ENCODE assay signal across 23 mouse cellular contexts in genomic region chrY:4160371-4160770, GRCm38 (mm10).
DNase-seq lines count a peak whose midpoint lies in the region; ATAC-seq and TF ChIP-seq lines count a peak whose summit lies in the region.
"Had no signal": no experiment of that assay in that cellular context is flagged by ENCODE, and none has a peak within 500 bp of the region (broad histone marks: within the 10 kb centered on the region; RNA-seq: fewer than 3 reads in every experiment).

No protein-coding gene starts in this region.

- H3K27ac ChIP-seq in midbrain, embryonic 11.5 days (ENCODE audit: low read depth, low read length): no peak overlapping the region
- H3K27ac ChIP-seq in midbrain, embryonic 15.5 days: no peak overlapping the region
- H3K27ac ChIP-seq: embryonic facial prominence, embryonic 13.5 days; forebrain, embryonic 13.5 days; heart, embryonic 10.5 days; hindbrain, embryonic 13.5 days had no signal

- WGBS in midbrain, embryonic 11.5 days: 86% methylated on average over 1 of the region's 2 CpGs
- 84% methylated on average over 2 of the region's 2 CpGs for WGBS in midbrain, embryonic 15.5 days

- H3K4me2 ChIP-seq in midbrain, embryonic 11.5 days: no peak overlapping the region
- no peak overlapping the region for H3K4me2 ChIP-seq in midbrain, embryonic 15.5 days
- H3K4me2 ChIP-seq: embryonic facial prominence, embryonic 13.5 days; forebrain, embryonic 13.5 days; hindbrain, embryonic 13.5 days had no signal

- no peaks in the 10 kb centered on the region for H3K9me3 ChIP-seq in midbrain, embryonic 11.5 days (ENCODE audit: control insufficient read depth, low read length)
- no peaks in the 10 kb centered on the region for H3K9me3 ChIP-seq in midbrain, embryonic 15.5 days
- H3K9me3 ChIP-seq: embryonic facial prominence, embryonic 13.5 days; forebrain, embryonic 13.5 days; heart, embryonic 10.5 days; hindbrain, embryonic 13.5 days had no signal

- CTCF ChIA-PET in Patski (lab: Charles Lee): no interaction called here

- no peaks in the 10 kb centered on the region for H3K4me1 ChIP-seq in midbrain, embryonic 11.5 days (ENCODE audit: control insufficient read depth, insufficient read depth, low read length)
- H3K4me1 ChIP-seq in midbrain, embryonic 15.5 days: no peaks in the 10 kb centered on the region
- H3K4me1 ChIP-seq: embryonic facial prominence, embryonic 13.5 days; forebrain, embryonic 13.5 days; heart, embryonic 10.5 days; hindbrain, embryonic 13.5 days had no signal

- peak; percentile 49 for DNase-seq in midbrain, embryonic 11.5 days (ENCODE audit: low spot score, missing footprints)
- DNase-seq in Patski (ENCODE audit: low read depth, low spot score): peak; percentile 0
- DNase-seq in adipocyte (ENCODE audit: low spot score): peak; percentile 1
- peak; percentile 51 for DNase-seq in naive thymus-derived CD4-positive, alpha-beta T cell, adult 2 months (ENCODE audit: low read depth)
- DNase-seq in frontal cortex, postnatal 36 days (ENCODE audit: low spot score in 2 of 2): no peak
- DNase-seq in adrenal gland, postnatal 36 days: no peak
- DNase-seq in right cerebral cortex, adult 2 months (ENCODE audit: low spot score in 2 of 2): no peak
- DNase-seq: adrenal gland, adult 2 months; cerebellum, adult 18-20 months; cerebellum, adult 9-11 months; cerebellum, postnatal 36 days; forebrain, postnatal 0 days; heart, adult 18-20 months; heart, postnatal 14 days; kidney, adult 2 months had no signal

- in situ Hi-C loops in Patski (cut with MboI; ENCODE audit: low pct_unique_long_range_greater_than_20kb): no loop called here

- H3K27me3 ChIP-seq in midbrain, embryonic 11.5 days (ENCODE audit: control insufficient read depth, insufficient read depth, low read length): no peaks in the 10 kb centered on the region
- no peaks in the 10 kb centered on the region for H3K27me3 ChIP-seq in midbrain, embryonic 15.5 days (replicated peaks)
- H3K27me3 ChIP-seq in Patski: no peaks in the 10 kb centered on the region
- H3K27me3 ChIP-seq: CH12.LX; embryonic facial prominence, embryonic 13.5 days; forebrain, embryonic 13.5 days; hindbrain, embryonic 13.5 days had no signal

- ATAC-seq in midbrain, embryonic 11.5 days (ENCODE audit: low FRiP score): no peak
- ATAC-seq in midbrain, embryonic 15.5 days (replicated peaks): no peak
- ATAC-seq in Patski: no peak
- ATAC-seq: activated CD4-positive, CD25-positive, alpha-beta regulatory T cell, adult 4 months; forebrain, embryonic 13.5 days; forebrain, postnatal 0 days; intestine, embryonic 16.5 days had no signal

- POLR2A ChIA-PET in Patski (lab: Charles Lee): no interaction called here

- no peaks in the 10 kb centered on the region for H3K36me3 ChIP-seq in midbrain, embryonic 11.5 days (ENCODE audit: control insufficient read depth, insufficient read depth, low read length)
- H3K36me3 ChIP-seq in midbrain, embryonic 15.5 days (replicated peaks): no peaks in the 10 kb centered on the region
- H3K36me3 ChIP-seq: embryonic facial prominence, embryonic 13.5 days; heart, embryonic 10.5 days; hindbrain, embryonic 13.5 days had no signal

- no peak for TF ChIP-seq CTCF in Patski (IDR thresholded peaks at IDR 0.05)

- no peak overlapping the region for H3K9ac ChIP-seq in midbrain, embryonic 11.5 days (ENCODE audit: low read length)
- H3K9ac ChIP-seq in midbrain, embryonic 15.5 days: no peak overlapping the region
- H3K9ac ChIP-seq: embryonic facial prominence, embryonic 13.5 days; forebrain, embryonic 13.5 days; forebrain, postnatal 0 days; hindbrain, embryonic 13.5 days had no signal

- no peak overlapping the region for H3K4me3 ChIP-seq in midbrain, embryonic 11.5 days (ENCODE audit: low read depth, low read length)
- no peak overlapping the region for H3K4me3 ChIP-seq in midbrain, embryonic 15.5 days
- H3K4me3 ChIP-seq: embryonic facial prominence, embryonic 13.5 days; forebrain, embryonic 13.5 days; heart, embryonic 10.5 days; hindbrain, embryonic 13.5 days had no signal

Comparison
In these comparisons a context has a peak if more than half of its experiments do, and no peak if none do; other contexts are left out.
1. DNase-seq: peak in midbrain, embryonic 11.5 days (single experiment), Patski (single experiment), adipocyte (single experiment) and naive thymus-derived CD4-positive, alpha-beta T cell, adult 2 months (single experiment); none in frontal cortex, postnatal 36 days (0 of 2), adrenal gland, postnatal 36 days (0 of 2) and right cerebral cortex, adult 2 months (0 of 2).